Mouse (Mus musculus) retina, embryonic 14.5 days (tissue): ENCODE results near the gene Tcta.
"Not testable (repeated sequence)": the region's sequence is repeated elsewhere in the genome, so short reads cannot be mapped to it uniquely, and the experiment has no call there.

Experiments used
- DNase-seq: peaks from one replicate; pipeline ENCODE4 v3.0.0-alpha.2; 2015; ENCODE audit warnings: low spot score

Gene Tcta

GRCm38 (mm10) chr9:108317572-108317971, 11.6 kb upstream of the Tcta start:
- peak; percentile 35 for DNase-seq

GRCm38 (mm10) chr9:108308141-108308540, 2.2 kb upstream of the Tcta start:
- DNase-seq = no peak

- DNase-seq = no peak
Measured at GRCm38 (mm10) chr9:108307021-108307807, 1.3 kb upstream of the Tcta start.

- peak; percentile 79 for DNase-seq
Measured at GRCm38 (mm10) chr9:108306571-108306980, 616 bp upstream of the Tcta start.

GRCm38 (mm10) chr9:108305170-108305569, 790 bp downstream of the Tcta start:
- DNase-seq = no peak

- no peak for DNase-seq
Measured at GRCm38 (mm10) chr9:108304716-108305115, 1.2 kb downstream of the Tcta start.

- DNase-seq = no peak
Measured at GRCm38 (mm10) chr9:108301853-108302252, 4.1 kb downstream of the Tcta start.

GRCm38 (mm10) chr9:108296453-108297355, 9.3 kb downstream of the Tcta start, which contains the start of gene Amt:
Amt (plus strand) TSS chr9:108296853.
- peak; percentile 91 for DNase-seq

GRCm38 (mm10) chr9:108290773-108291172, 15.2 kb downstream of the Tcta start:
- no peak for DNase-seq

- peak; percentile 98 for DNase-seq
Measured at GRCm38 (mm10) chr9:108290016-108290750, 15.8 kb downstream of the Tcta start, which contains the start of gene Nicn1. Nicn1 (plus strand) TSS chr9:108290429.

GRCm38 (mm10) chr9:108289347-108289746, 16.6 kb downstream of the Tcta start:
- no peak for DNase-seq

GRCm38 (mm10) chr9:108287526-108288238, 18.3 kb downstream of the Tcta start:
- not testable (repeated sequence) for DNase-seq

GRCm38 (mm10) chr9:108284410-108284809, 21.6 kb downstream of the Tcta start:
- DNase-seq = peak; percentile 89

- no peak for DNase-seq
Measured at GRCm38 (mm10) chr9:108280071-108280828, 25.7 kb downstream of the Tcta start.

- DNase-seq = peak; percentile 48
Measured at GRCm38 (mm10) chr9:108278697-108279450, 27.1 kb downstream of the Tcta start.

GRCm38 (mm10) chr9:108275331-108275659, 30.7 kb downstream of the Tcta start:
- no peak for DNase-seq

GRCm38 (mm10) chr9:108274476-108275330, 31.3 kb downstream of the Tcta start:
- DNase-seq = no peak

GRCm38 (mm10) chr9:108273485-108273884, 32.5 kb downstream of the Tcta start:
- DNase-seq = no peak

- no peak for DNase-seq
Measured at GRCm38 (mm10) chr9:108272691-108273090, 33.3 kb downstream of the Tcta start.
